Mouse (Mus musculus) erythroid progenitor cell, adult 5-6 weeks (primary cell): ENCODE results near the gene Mettl23. TPM values are rescaled to one million over a fixed set of nuclear protein-coding genes. Genes with fewer than 3 reads are reported as not detected.
A peak's percentile ranks its signal among the peaks of the same experiment; 100 is the strongest.
"Not testable (repeated sequence)": the region's sequence is repeated elsewhere in the genome, so short reads cannot be mapped to it uniquely, and the experiment has no call there.

Experiments
- ATAC-seq: replicated peaks from 2 replicates; pipeline ENCODE4 v1.8.0; 2016; ENCODE audit warnings: moderate number of reproducible peaks, mild to moderate bottlenecking, moderate TSS enrichment, inconsistent platforms; ENCODE audit not compliant: poor library complexity, low FRiP score, severe bottlenecking
- total RNA-seq, 2 experiments: library from RNA; stranded (forward) in 1 of 2; stranded (reverse) in 1 of 2; fragments of 150-400 nt in 1 of 2; fragments of 186-747, 209-891 nt in 1 of 2; gene quantifications; 2 replicates each; pipeline versions ENCODE4 v1.2.3 to v1.2.4; 2015 to 2017; ENCODE audit warnings: low replicate concordance in 2 of 2

The Mettl23 gene
- total RNA-seq, 2 experiments from 2014 or later, result 17.8 to 60.4 TPM

GRCm38 (mm10) chr11:116869223-116869622 lies 26.1 kb downstream of the Mettl23 start:
- ATAC-seq, result no peak

DNA sequence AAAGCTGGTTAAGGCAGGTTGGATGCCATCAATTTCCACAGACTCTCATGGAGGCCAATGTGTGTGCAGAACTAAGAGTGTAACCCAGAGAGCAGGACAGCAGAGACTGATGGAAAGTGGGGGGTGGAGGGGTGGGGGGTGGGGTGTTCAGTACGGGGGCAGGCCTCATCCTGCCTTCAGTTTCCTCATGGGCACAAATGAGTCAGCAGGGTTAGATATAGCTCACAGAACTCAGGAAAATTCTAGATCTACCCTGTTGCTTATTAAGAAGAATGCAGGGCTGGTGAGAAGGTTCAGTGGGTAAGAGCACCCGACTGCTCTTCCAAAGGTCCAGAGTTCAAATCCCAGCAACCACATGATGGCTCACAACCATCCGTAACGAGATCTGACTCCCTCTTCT lies 26.6 kb downstream of the Mettl23 start:
- no peak for ATAC-seq

- no peak for ATAC-seq
These were observed 28.5 kb downstream of the Mettl23 start for GRCm38 (mm10) chr11:116871538-116871937.

DNA sequence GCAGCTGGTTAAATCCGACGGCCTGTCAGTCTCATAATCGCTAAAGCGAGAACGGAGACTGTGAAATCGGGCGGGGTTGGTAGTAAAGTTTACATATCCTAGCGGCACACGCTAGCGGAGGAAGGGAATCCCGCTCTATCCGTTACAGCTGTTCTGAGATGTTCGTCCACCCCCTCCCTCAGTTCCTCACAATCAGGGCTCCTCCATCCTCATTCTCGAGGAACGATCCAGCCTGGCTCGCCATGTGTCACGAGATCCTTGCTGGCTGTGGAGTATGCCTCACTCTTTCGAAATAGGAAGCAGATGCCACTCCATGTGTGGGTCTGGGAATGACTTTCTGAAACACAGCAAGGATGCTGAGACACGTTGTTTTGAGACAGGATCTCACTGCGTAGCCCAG lies 30.9 kb downstream of the Mettl23 start:
- no peak for ATAC-seq

DNA sequence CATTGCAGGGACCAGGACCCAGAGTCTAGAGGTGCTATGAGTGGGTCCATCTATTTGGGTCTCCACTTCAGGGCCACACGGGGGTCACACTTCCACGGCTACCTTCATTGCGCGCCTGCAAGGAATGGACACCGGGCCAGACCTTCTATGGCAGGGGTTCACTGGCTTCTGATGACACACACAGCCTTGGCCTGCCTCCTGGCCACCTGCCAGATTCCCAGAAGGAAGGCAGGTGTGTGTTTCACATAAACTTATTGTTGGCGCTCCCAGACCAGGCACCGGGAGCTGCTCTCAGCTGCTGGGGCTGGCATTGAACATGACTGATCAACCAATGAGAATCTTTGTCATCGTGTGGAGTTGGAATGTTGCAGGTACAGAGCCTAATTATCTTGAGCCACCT lies 35.4 kb downstream of the Mettl23 start:
- ATAC-seq, result no peak

GRCm38 (mm10) chr11:116880839-116881238 lies 37.8 kb downstream of the Mettl23 start:
- no peak for ATAC-seq

GRCm38 (mm10) chr11:116881440-116881839 lies 38.4 kb downstream of the Mettl23 start:
- no peak for ATAC-seq

GRCm38 (mm10) chr11:116882446-116882845 lies 39.4 kb downstream of the Mettl23 start:
- no peak for ATAC-seq

DNA sequence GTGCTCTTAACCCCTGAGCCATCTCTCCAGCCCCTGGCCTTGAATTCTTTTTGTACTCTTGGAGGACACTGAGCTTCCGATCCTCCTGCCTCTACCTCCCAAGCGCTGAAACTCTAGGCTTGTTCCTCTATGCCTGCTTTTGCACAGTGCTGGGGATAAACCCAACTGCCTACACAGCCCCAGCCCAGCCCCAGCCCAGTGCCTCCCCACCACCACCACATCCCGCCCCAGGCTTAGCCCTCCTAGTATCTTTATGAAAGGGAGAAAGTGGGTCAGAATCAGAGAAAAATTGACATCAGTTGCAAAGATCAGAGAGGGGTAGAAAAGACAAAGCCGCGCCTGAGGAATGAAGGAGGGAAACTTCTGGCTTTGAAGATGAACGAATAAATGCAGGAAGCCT lies 41.0 kb downstream of the Mettl23 start:
- ATAC-seq, result no peak

DNA sequence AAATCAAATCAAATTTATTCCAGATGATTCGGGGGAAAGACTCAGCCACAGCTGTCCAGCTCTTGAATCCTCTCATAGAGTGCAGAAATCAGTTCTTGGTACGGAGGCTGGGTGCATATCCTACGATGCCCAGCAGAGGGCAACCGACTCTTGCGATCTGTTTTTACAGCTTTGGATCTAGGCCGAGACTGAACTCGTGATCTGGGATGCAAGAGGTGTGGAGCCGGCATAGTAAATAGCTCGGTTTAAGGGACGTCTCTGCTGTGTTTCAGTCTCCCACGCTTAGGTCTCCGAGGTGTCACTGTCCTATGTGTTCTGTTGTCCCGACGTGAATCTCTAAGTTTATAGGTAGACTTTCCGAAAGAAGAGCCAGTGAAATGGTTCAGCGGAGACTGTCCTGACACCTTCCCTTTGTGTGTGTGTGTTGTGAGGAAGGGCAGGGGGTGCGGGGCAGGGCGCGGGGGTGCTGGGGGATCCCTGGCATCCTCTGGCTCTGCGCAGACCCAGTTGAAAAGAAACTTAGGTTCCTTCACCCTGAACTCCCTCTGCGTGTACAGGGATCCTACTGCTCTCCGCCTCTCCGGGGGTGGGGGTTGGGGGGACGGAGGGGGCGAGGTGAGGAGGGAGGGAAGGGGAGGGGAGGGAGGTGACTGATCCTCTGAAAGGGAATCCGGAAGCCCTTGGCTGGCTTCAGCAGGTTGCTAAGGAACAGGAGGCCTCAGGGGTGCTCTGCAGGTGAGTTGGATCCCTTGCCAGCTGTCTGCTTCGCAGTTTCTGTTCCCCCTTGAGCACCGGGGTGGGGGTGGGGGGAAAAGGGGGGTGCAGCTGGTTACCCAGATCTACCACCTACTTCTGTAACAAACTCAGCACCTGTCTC lies 42.4 kb downstream of the Mettl23 start:
- ATAC-seq, result peak; percentile 71

- ATAC-seq, result no peak
These were observed 44.1 kb downstream of the Mettl23 start for GRCm38 (mm10) chr11:116887136-116887535.

- no peak for ATAC-seq
These were observed 50.7 kb downstream of the Mettl23 start for GRCm38 (mm10) chr11:116893532-116894442.

DNA sequence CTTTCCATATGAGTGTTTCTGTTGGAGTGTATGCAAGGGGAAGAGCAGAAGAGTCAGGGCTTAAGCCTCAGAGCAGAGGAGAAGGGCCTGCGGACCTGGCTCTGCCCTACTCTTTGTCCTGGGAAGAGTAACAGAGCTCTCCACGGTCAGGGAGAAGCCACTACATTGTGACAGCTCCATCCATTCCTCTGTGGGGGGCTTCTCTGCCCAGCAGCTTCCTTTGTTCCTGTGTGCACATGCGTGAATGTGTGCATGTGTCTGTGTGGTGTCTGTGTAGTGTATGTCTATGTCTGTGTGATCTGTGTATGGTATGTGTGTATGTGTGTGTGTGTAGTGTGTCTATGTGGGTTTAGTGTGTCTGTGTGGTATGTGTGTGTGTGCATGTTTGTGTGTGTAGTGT lies 52.3 kb downstream of the Mettl23 start:
- ATAC-seq, result no peak

DNA sequence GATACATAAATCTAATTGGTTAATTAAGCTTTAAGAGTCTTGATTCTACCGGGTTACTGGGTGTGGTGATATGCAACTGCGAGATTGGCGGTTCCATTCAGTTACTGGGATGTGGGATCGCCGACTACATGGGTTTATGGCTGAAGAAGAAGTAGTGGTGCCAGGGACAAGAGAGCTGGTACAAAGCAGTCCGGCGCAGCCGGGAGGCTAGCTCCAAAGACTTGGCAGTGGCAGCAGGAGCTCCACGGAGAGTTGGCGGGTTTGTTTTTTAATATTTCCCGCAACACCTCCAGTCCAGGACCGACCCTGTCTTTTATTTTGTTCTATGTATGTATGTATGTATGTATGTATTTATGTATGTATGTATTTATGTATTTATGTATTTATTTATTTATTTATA lies 56.2 kb downstream of the Mettl23 start:
- ATAC-seq, result no peak

GRCm38 (mm10) chr11:116902588-116902987 lies 59.5 kb downstream of the Mettl23 start:
- not testable (repeated sequence) for ATAC-seq

Other genes starting within 250 kb of the Mettl23 start
- gene Rhbdf2, start 216.3 kb upstream of the Mettl23 start, total RNA-seq (2015; ENCODE audit: low replicate concordance), result 6.3 and 12.6 TPM in 2 replicates
- 5.9 and 11.5 TPM in 2 replicates for gene Rhbdf2, start 216.3 kb upstream of the Mettl23 start, total RNA-seq (2017; ENCODE audit: low replicate concordance)
- not detected in 2 replicates for gene Prcd, start 189.7 kb upstream of the Mettl23 start, total RNA-seq (2015; ENCODE audit: low replicate concordance)
- gene Prcd, start 189.7 kb upstream of the Mettl23 start, total RNA-seq (2017; ENCODE audit: low replicate concordance), result not detected in 2 replicates
- not detected in 2 replicates for gene Cygb, start 189.0 kb upstream of the Mettl23 start, total RNA-seq (2015; ENCODE audit: low replicate concordance)
- not detected in 2 replicates for gene Cygb, start 189.0 kb upstream of the Mettl23 start, total RNA-seq (2017; ENCODE audit: low replicate concordance)
- gene St6galnac1, start 67.8 kb upstream of the Mettl23 start, total RNA-seq (2015; ENCODE audit: low replicate concordance), result not detected in 2 replicates
- not detected in 2 replicates for gene St6galnac1, start 67.8 kb upstream of the Mettl23 start, total RNA-seq (2017; ENCODE audit: low replicate concordance)
- gene Mxra7, start 15.2 kb upstream of the Mettl23 start, total RNA-seq (2015; ENCODE audit: low replicate concordance), result not detected in 2 replicates
- 0.13 TPM in 1 of 2 replicates, not detected in the other for gene Mxra7, start 15.2 kb upstream of the Mettl23 start, total RNA-seq (2017; ENCODE audit: low replicate concordance)
- 5.4 and 18.0 TPM in 2 replicates for gene Jmjd6, start 171 bp downstream of the Mettl23 start, total RNA-seq (2015; ENCODE audit: low replicate concordance)
- gene Jmjd6, start 171 bp downstream of the Mettl23 start, total RNA-seq (2017; ENCODE audit: low replicate concordance), result 5.1 and 10.8 TPM in 2 replicates
- 6.8 and 34.8 TPM in 2 replicates for gene Mfsd11, start 9.2 kb downstream of the Mettl23 start, total RNA-seq (2015; ENCODE audit: low replicate concordance)
- gene Mfsd11, start 9.2 kb downstream of the Mettl23 start, total RNA-seq (2017; ENCODE audit: low replicate concordance), result 7.6 and 15.8 TPM in 2 replicates
- gene Srsf2, start 9.8 kb downstream of the Mettl23 start, total RNA-seq (2015; ENCODE audit: low replicate concordance), result 911 and 1,279 TPM in 2 replicates
- gene Srsf2, start 9.8 kb downstream of the Mettl23 start, total RNA-seq (2017; ENCODE audit: low replicate concordance), result 284 and 388 TPM in 2 replicates
- not detected in 2 replicates for gene Mgat5b, start 75.6 kb downstream of the Mettl23 start, total RNA-seq (2015; ENCODE audit: low replicate concordance)
- not detected in 2 replicates for gene Mgat5b, start 75.6 kb downstream of the Mettl23 start, total RNA-seq (2017; ENCODE audit: low replicate concordance)